Mouse (Mus musculus): ENCODE data around the gene Syt7. TPM values are rescaled to one million over a fixed set of nuclear protein-coding genes. Genes with fewer than 3 reads are reported as not detected.

Syt7 gene
- polyA plus RNA-seq, 1 experiment from 2014 or later, result 1.2 TPM

DNA sequence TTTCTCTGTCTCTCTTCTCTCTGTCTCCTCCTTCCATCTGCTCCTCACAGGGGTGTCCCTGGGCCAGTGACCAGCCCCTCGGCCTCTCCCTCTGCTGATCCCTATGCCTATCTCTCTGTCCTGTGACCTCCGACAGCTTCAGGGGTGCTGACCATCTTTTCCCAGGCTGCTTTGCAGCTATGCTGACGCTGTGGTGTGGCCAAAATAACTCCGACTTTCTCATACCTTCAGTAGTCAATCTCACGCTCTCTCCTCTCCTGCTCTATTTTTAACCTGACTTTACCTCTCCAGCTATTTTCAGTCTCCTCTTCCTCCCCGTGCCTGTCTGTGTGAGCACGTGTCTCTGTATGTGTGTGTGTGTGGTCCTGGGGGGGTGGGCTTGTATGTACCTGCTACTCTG lies 44.3 kb downstream of the Syt7 start:
- Histone ChIP-seq H3K4me3 (ENCODE audit: low read depth, low read length) (no peak overlapping the region), H3K9ac (replicated peaks; ENCODE audit: low read depth, low read length) (no peak overlapping the region; the same call in 1 of the 2 replicates), H3K36me3 (ENCODE audit: control insufficient read depth, insufficient read depth, low read length) (no peaks in the 10 kb centered on the region), H3K27ac (ENCODE audit: low read length) (no peak overlapping the region), H3K4me1 (ENCODE audit: control insufficient read depth, insufficient read depth, low read length) (peaks cover 10% of the 10 kb centered on the region; the same call in 1 of the 2 replicates), H3K27me3 (ENCODE audit: control insufficient read depth, insufficient read depth, low read length) (no peaks in the 10 kb centered on the region), H3K9me3 (ENCODE audit: control insufficient read depth, low read depth, low read length) (no peaks in the 10 kb centered on the region), H3K4me2 (replicated peaks; ENCODE audit: low read depth, low read length) (no peak overlapping the region)
- ATAC-seq (ENCODE audit: insufficient number of reproducible peaks, insufficient read depth, low FRiP score, low read depth), result no peak
- 78% methylated on average over 7 of the region's 7 CpGs for WGBS

DNA sequence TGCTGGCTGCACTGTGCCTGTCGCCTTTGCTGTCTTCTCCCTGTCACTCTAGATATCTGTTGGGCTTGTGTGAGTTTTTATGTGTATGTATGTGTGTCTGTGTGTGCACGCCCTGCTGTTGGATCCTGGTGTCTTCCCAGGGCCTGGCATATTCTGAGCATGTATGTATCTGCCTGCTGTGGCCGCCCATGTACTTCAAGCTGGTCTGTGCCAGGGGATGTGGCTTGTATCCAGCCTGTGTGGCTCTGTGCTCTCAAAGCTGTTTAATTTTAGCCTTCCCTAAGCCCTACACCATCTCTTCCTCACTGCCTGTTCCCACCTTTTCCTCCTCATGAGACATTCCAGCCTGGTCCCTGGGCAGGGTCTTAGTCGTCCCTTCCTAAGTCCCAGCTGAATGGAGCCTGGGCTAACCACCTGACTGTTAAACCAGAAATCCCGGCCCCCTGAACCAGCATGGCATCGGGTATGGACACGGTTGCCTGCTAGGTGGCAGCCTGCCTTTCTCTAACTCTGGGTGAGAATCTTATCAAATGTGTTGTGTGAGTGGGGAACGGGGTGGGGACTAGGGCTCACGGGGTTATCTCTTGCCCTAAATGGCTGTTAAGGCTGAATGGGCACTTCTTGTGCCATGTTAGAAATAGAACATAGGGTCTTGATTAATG lies 45.1 kb downstream of the Syt7 start:
- WGBS, result 58% methylated on average over 9 of the region's 9 CpGs

DNA sequence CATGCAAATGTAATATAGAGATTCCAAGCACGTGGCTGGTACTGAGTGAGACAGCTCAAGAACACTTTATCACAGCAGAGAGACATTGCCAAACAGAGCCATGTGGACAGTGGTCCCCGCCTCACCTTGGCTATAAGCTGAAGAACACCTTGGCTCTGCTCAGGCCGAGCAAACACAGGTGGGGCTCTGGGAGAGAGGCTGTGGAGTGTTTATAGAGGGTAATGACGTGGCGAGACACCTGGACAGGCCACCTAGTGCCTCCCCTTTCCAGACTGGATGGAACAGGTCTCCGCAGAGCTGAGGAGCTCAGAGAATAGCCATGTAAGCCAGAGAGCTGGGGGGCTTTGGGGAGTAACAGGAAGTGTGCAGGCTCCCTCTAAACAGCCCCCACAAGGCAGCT lies 46.0 kb downstream of the Syt7 start:
- H3K27ac ChIP-seq (ENCODE audit: low read length), result no peak overlapping the region
- H3K4me3 ChIP-seq (ENCODE audit: low read depth, low read length), result no peak overlapping the region
- H3K4me1 ChIP-seq (ENCODE audit: control insufficient read depth, insufficient read depth, low read length), result peaks cover 9% of the 10 kb centered on the region; the same call in 1 of the 2 replicates
- 41% methylated on average over 6 of the region's 6 CpGs for whole genome bisulfite sequencing
- H3K36me3 ChIP-seq (ENCODE audit: control insufficient read depth, insufficient read depth, low read length), result no peaks in the 10 kb centered on the region
- H3K4me2 ChIP-seq (replicated peaks; ENCODE audit: low read depth, low read length), result no peak overlapping the region
- no peaks in the 10 kb centered on the region for H3K27me3 ChIP-seq (ENCODE audit: control insufficient read depth, insufficient read depth, low read length)
- no peak overlapping the region for H3K9ac ChIP-seq (replicated peaks; ENCODE audit: low read depth, low read length)
- peak; percentile 84 for ATAC-seq (ENCODE audit: insufficient number of reproducible peaks, insufficient read depth, low FRiP score, low read depth)
- no peaks in the 10 kb centered on the region for H3K9me3 ChIP-seq (ENCODE audit: control insufficient read depth, low read depth, low read length)

More for the DNA sequence above, 45.1 kb downstream of the Syt7 start:
- no peak for ATAC-seq (ENCODE audit: insufficient number of reproducible peaks, insufficient read depth, low FRiP score, low read depth)
- H3K4me3 ChIP-seq (ENCODE audit: low read depth, low read length), result no peak overlapping the region
- H3K4me2 ChIP-seq (replicated peaks; ENCODE audit: low read depth, low read length), result no peak overlapping the region
- H3K9ac ChIP-seq (replicated peaks; ENCODE audit: low read depth, low read length), result no peak overlapping the region; the same call in 1 of the 2 replicates
- no peaks in the 10 kb centered on the region for H3K27me3 ChIP-seq (ENCODE audit: control insufficient read depth, insufficient read depth, low read length)
- no peaks in the 10 kb centered on the region for H3K36me3 ChIP-seq (ENCODE audit: control insufficient read depth, insufficient read depth, low read length)
- no peaks in the 10 kb centered on the region for H3K9me3 ChIP-seq (ENCODE audit: control insufficient read depth, low read depth, low read length)
- peaks cover 10% of the 10 kb centered on the region; the same call in 1 of the 2 replicates for H3K4me1 ChIP-seq (ENCODE audit: control insufficient read depth, insufficient read depth, low read length)
- no peak overlapping the region for H3K27ac ChIP-seq (ENCODE audit: low read length)

DNA sequence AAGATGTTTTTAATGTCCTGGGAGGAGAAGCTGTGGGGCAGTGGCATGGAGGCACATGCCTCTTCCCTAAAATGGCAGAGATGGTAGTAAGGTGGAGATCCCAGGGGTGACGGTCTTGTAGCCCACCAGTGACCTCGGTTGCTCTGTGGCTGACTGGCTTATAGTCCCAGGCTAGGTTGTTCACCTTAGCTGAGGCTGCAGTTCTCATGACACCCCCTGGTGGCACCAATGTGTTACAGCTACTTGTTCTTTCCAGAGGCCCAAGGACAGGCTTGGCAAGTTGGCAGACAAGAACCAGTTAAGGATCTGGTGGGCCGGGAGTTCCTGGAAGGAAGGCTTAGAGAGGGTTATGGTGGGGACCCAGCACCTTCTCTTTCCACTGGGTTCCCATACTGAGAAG lies 47.0 kb downstream of the Syt7 start:
- Histone ChIP-seq H3K9me3 (ENCODE audit: control insufficient read depth, low read depth, low read length) (no peaks in the 10 kb centered on the region), H3K9ac (replicated peaks; ENCODE audit: low read depth, low read length) (no peak overlapping the region), H3K27ac (ENCODE audit: low read length) (no peak overlapping the region), H3K4me1 (ENCODE audit: control insufficient read depth, insufficient read depth, low read length) (no peaks in the 10 kb centered on the region; the same call in 1 of the 2 replicates), H3K4me3 (ENCODE audit: low read depth, low read length) (no peak overlapping the region), H3K4me2 (replicated peaks; ENCODE audit: low read depth, low read length) (no peak overlapping the region), H3K36me3 (ENCODE audit: control insufficient read depth, insufficient read depth, low read length) (no peaks in the 10 kb centered on the region), H3K27me3 (ENCODE audit: control insufficient read depth, insufficient read depth, low read length) (no peaks in the 10 kb centered on the region)
- 29% methylated on average over 3 of the region's 3 CpGs for WGBS
- no peak for ATAC-seq (ENCODE audit: insufficient number of reproducible peaks, insufficient read depth, low FRiP score, low read depth)

DNA sequence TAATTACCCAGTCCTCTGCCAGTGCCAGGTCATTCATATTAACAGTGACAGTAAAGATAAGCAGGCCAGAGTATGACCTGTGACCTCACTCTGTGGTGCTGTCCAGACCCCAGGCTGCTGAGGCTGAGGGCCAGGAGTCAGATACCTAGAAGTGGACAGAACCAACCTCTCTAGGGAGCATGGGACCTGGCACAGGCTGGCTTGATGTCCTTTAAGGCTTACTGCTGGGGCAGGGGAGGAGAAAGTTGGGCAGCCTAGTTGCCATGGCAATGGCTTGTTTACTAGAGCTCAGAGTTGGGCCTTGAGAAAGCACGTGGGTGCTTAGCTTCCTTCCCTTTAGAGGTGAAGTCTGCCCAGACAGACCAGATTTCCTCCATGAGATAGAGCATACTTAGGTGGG lies 47.8 kb downstream of the Syt7 start:
- Histone ChIP-seq H3K27me3 (ENCODE audit: control insufficient read depth, insufficient read depth, low read length) (no peaks in the 10 kb centered on the region), H3K27ac (ENCODE audit: low read length) (no peak overlapping the region), H3K4me1 (ENCODE audit: control insufficient read depth, insufficient read depth, low read length) (no peaks in the 10 kb centered on the region), H3K4me2 (replicated peaks; ENCODE audit: low read depth, low read length) (no peak overlapping the region), H3K9me3 (ENCODE audit: control insufficient read depth, low read depth, low read length) (no peaks in the 10 kb centered on the region), H3K36me3 (ENCODE audit: control insufficient read depth, insufficient read depth, low read length) (no peaks in the 10 kb centered on the region), H3K9ac (replicated peaks; ENCODE audit: low read depth, low read length) (no peak overlapping the region), H3K4me3 (ENCODE audit: low read depth, low read length) (no peak overlapping the region)
- no peak for ATAC-seq (ENCODE audit: insufficient number of reproducible peaks, insufficient read depth, low FRiP score, low read depth)
- 14% methylated on average over 1 of the region's 1 CpGs for WGBS

DNA sequence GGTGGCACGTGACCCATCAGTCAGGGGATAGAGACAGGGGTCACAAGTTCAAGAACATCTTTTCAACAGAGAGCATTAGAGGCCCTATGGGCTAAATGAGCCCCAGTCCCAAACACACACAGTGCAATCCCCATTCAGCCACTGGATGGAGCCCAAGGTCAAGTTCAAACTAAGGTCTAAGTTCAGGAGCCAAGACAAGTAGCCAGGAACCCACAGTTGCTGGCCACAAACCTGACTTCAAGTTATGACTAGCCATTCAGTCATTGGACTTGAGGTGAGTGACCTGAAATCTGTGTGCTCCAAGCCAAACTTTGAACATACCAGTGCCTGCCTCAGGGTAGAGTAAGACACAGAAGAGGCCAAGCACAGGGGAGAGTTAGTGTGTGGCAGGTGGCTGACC lies 48.6 kb downstream of the Syt7 start:
- Histone ChIP-seq H3K4me2 (replicated peaks; ENCODE audit: low read depth, low read length) (no peak overlapping the region), H3K4me3 (ENCODE audit: low read depth, low read length) (no peak overlapping the region), H3K27ac (ENCODE audit: low read length) (no peak overlapping the region), H3K4me1 (ENCODE audit: control insufficient read depth, insufficient read depth, low read length) (no peaks in the 10 kb centered on the region), H3K27me3 (ENCODE audit: control insufficient read depth, insufficient read depth, low read length) (no peaks in the 10 kb centered on the region), H3K9ac (replicated peaks; ENCODE audit: low read depth, low read length) (no peak overlapping the region), H3K36me3 (ENCODE audit: control insufficient read depth, insufficient read depth, low read length) (no peaks in the 10 kb centered on the region), H3K9me3 (ENCODE audit: control insufficient read depth, low read depth, low read length) (no peaks in the 10 kb centered on the region)
- ATAC-seq (ENCODE audit: insufficient number of reproducible peaks, insufficient read depth, low FRiP score, low read depth), result no peak
- WGBS, result 58% methylated on average over 1 of the region's 1 CpGs

DNA sequence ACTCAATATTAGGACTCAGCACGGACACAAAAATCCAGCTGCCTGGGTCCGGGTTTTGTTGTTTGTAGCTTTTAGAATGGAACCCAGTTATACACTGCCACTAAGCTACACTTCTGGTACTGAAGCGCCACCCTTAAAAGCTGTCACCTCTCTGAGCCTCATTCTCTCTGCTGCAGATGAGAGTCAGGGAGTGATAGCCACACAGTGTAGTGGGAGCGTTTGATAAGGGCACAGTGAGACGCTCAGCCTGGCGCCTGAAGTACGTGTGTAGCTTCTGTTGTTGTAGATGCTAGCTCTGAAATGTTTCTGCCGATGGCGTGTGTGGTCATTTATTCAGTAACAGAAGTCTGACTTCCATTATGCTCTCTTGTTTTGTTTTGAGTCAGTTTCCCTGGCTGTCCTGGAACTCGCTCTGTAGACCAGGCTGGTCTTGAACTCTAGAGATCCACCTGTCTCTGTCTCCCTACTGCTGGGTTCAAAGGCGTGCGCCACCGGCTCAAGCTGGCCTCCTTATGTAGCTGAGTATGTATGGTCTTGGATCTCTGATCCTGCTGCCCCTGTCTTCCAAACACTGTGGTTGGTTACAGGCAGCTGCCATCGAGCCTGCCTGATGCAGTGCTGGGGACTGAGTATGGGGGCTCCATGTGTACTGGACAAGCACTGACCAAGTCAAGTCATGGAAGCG lies 55.9 kb downstream of the Syt7 start:
- no peak overlapping the region for H3K27ac ChIP-seq (ENCODE audit: low read length)
- H3K9me3 ChIP-seq (ENCODE audit: control insufficient read depth, low read depth, low read length), result no peaks in the 10 kb centered on the region
- H3K36me3 ChIP-seq (ENCODE audit: control insufficient read depth, insufficient read depth, low read length), result no peaks in the 10 kb centered on the region
- H3K9ac ChIP-seq (replicated peaks; ENCODE audit: low read depth, low read length), result no peak overlapping the region
- no peaks in the 10 kb centered on the region for H3K27me3 ChIP-seq (ENCODE audit: control insufficient read depth, insufficient read depth, low read length)
- H3K4me3 ChIP-seq (ENCODE audit: low read depth, low read length), result no peak overlapping the region
- no peak overlapping the region for H3K4me2 ChIP-seq (replicated peaks; ENCODE audit: low read depth, low read length)
- no peak for ATAC-seq (ENCODE audit: insufficient number of reproducible peaks, insufficient read depth, low FRiP score, low read depth)
- 89% methylated on average over 15 of the region's 15 CpGs for WGBS
- H3K4me1 ChIP-seq (ENCODE audit: control insufficient read depth, insufficient read depth, low read length), result 0 out of 2 replicates have a peak, but pooled peaks cover 4% of the 10 kb centered on the region

DNA sequence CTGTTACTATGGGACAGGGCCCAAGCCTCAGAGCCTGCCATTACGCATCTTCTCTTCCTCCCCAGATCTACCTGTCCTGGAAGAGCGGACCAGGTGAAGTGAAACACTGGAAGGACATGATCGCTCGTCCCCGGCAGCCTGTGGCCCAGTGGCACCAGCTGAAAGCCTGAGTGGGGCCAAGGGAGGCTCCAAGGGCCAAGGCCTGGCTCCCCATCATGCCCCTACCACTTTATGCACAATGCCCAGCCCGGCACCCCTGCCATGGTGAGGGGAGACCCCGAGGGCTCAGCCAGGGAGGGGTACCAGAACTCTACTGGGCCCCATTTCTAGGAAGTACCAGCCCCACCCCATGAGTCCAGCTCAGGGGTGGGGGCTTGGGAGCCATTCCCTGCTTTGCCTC lies 59.4 kb downstream of the Syt7 start:
- 88% methylated on average over 7 of the region's 7 CpGs for WGBS
- Histone ChIP-seq H3K4me3 (ENCODE audit: low read depth, low read length) (no peak overlapping the region), H3K36me3 (ENCODE audit: control insufficient read depth, insufficient read depth, low read length) (no peaks in the 10 kb centered on the region), H3K27ac (ENCODE audit: low read length) (no peak overlapping the region), H3K9me3 (ENCODE audit: control insufficient read depth, low read depth, low read length) (no peaks in the 10 kb centered on the region), H3K4me1 (ENCODE audit: control insufficient read depth, insufficient read depth, low read length) (0 out of 2 replicates have a peak, but pooled peaks cover 4% of the 10 kb centered on the region), H3K27me3 (ENCODE audit: control insufficient read depth, insufficient read depth, low read length) (no peaks in the 10 kb centered on the region), H3K9ac (replicated peaks; ENCODE audit: low read depth, low read length) (no peak overlapping the region), H3K4me2 (replicated peaks; ENCODE audit: low read depth, low read length) (no peak overlapping the region)
- no peak for ATAC-seq (ENCODE audit: insufficient number of reproducible peaks, insufficient read depth, low FRiP score, low read depth)

Data from stomach, embryonic 14.5 days (tissue).